Mouse (Mus musculus) embryo, embryonic 11 days (tissue): Measurements from ENCODE around the gene Polr1d.
A peak's percentile ranks its signal among the peaks of the same experiment; 100 is the strongest.

ENCODE experiments used
- DNase-seq: peaks from one replicate; pipeline ENCODE4 v3.0.0-alpha.2; 2015

The Polr1d gene

GRCm38 (mm10) chr5:147090256-147090963 is 13.6 kb downstream of the Polr1d start:
- DNase-seq = no peak

GRCm38 (mm10) chr5:147092448-147092847 is 15.6 kb downstream of the Polr1d start:
- no peak for DNase-seq

GRCm38 (mm10) chr5:147094296-147094695 is 17.4 kb downstream of the Polr1d start:
- DNase-seq = no peak

- no peak for DNase-seq
Observed at GRCm38 (mm10) chr5:147096586-147096985, 19.7 kb downstream of the Polr1d start.

- DNase-seq = no peak
Observed at GRCm38 (mm10) chr5:147098667-147099066, 21.8 kb downstream of the Polr1d start.

- no peak for DNase-seq
Observed at GRCm38 (mm10) chr5:147100180-147100579, 23.3 kb downstream of the Polr1d start.

- DNase-seq = no peak
Observed at GRCm38 (mm10) chr5:147102295-147102694, 25.4 kb downstream of the Polr1d start.

- DNase-seq = no peak
Observed at GRCm38 (mm10) chr5:147107276-147107675, 30.4 kb downstream of the Polr1d start.

- DNase-seq = no peak
Observed at GRCm38 (mm10) chr5:147108861-147109591, 32.2 kb downstream of the Polr1d start.

- no peak for DNase-seq
Observed at GRCm38 (mm10) chr5:147114738-147115137, 37.9 kb downstream of the Polr1d start.

- no peak for DNase-seq
Observed at GRCm38 (mm10) chr5:147115631-147116030, 38.8 kb downstream of the Polr1d start.

- DNase-seq = no peak
Observed at GRCm38 (mm10) chr5:147117027-147117426, 40.2 kb downstream of the Polr1d start.

- DNase-seq = no peak
Observed at GRCm38 (mm10) chr5:147121146-147121545, 44.3 kb downstream of the Polr1d start.

- DNase-seq = no peak
Observed at GRCm38 (mm10) chr5:147124794-147125193, 47.9 kb downstream of the Polr1d start.

- DNase-seq = no peak
Observed at GRCm38 (mm10) chr5:147125542-147126185, 48.8 kb downstream of the Polr1d start.

GRCm38 (mm10) chr5:147127860-147128259 is 51.0 kb downstream of the Polr1d start:
- no peak for DNase-seq

- DNase-seq = no peak
Observed at GRCm38 (mm10) chr5:147129484-147129883, 52.6 kb downstream of the Polr1d start.

GRCm38 (mm10) chr5:147131912-147132311 is 55.1 kb downstream of the Polr1d start:
- DNase-seq = no peak

GRCm38 (mm10) chr5:147133662-147134061 is 56.8 kb downstream of the Polr1d start:
- peak; percentile 41 for DNase-seq

GRCm38 (mm10) chr5:147134341-147135088 is 57.7 kb downstream of the Polr1d start:
- DNase-seq = peak; percentile 65

- DNase-seq = no peak
Observed at GRCm38 (mm10) chr5:147135089-147135446, 58.2 kb downstream of the Polr1d start.

GRCm38 (mm10) chr5:147135994-147136393 is 59.1 kb downstream of the Polr1d start:
- DNase-seq = peak; percentile 53

GRCm38 (mm10) chr5:147147340-147147739 is 70.5 kb downstream of the Polr1d start:
- no peak for DNase-seq
